Mouse (Mus musculus) brain, embryonic 14.5 days (tissue): ENCODE results near the gene Eif2b3. TPM values are rescaled to one million over a fixed set of nuclear protein-coding genes. Genes with fewer than 3 reads are reported as not detected.

Experiments
- DNase-seq: peaks from one replicate; pipeline ENCODE4 v3.0.0-alpha.2; 2011; ENCODE audit warnings: low read depth
- CTCF ChIP-seq: fragments of 200-500 bp; IDR thresholded peaks from 2 replicates; pipeline ENCODE4 v1.5.1; 2012; ENCODE audit warnings: inconsistent platforms, mild to moderate bottlenecking, moderate library complexity, borderline replicate concordance; ENCODE audit not compliant: insufficient read depth, insufficient read length; ENCODE audit errors: extremely low read depth
- POLR2A ChIP-seq: fragments of 200-500 bp; IDR thresholded peaks from 2 replicates; pipeline ENCODE4 v1.6.1; 2012; ENCODE audit warnings: mild to moderate bottlenecking, inconsistent platforms, borderline replicate concordance; ENCODE audit not compliant: poor library complexity, insufficient read depth, insufficient read length, severe bottlenecking; ENCODE audit errors: extremely low read depth
- polyA plus RNA-seq: library from polyadenylated mRNA; depleted of rRNA; stranded (reverse); fragments of >200 nt; gene quantifications from 2 replicates; pipeline ENCODE4 v1.2.3, GENCODE M21; 2012

Gene Eif2b3
- polyA plus RNA-seq, 1 experiment, result 24.6 TPM

GRCm38 (mm10) chr4:116999513-117000154 lies 19.6 kb upstream of the Eif2b3 start:
- TF ChIP-seq POLR2A (no peak), CTCF (no peak)
- no peak for DNase-seq

GRCm38 (mm10) chr4:117001957-117002356 lies 17.2 kb upstream of the Eif2b3 start:
- TF ChIP-seq POLR2A (no peak), CTCF (no peak)
- DNase-seq, result no peak

GRCm38 (mm10) chr4:117002543-117003521 lies 16.4 kb upstream of the Eif2b3 start:
- no peak for TF ChIP-seq POLR2A
- peak; percentile 84 for TF ChIP-seq CTCF
- peak; percentile 80 for DNase-seq

- TF ChIP-seq CTCF (no peak), POLR2A (no peak)
- no peak for DNase-seq
Measured at GRCm38 (mm10) chr4:117004649-117005048, 14.6 kb upstream of the Eif2b3 start.

GRCm38 (mm10) chr4:117005611-117006400 lies 13.4 kb upstream of the Eif2b3 start:
- TF ChIP-seq POLR2A (no peak), CTCF (no peak)

GRCm38 (mm10) chr4:117007058-117007457 lies 12.1 kb upstream of the Eif2b3 start:
- DNase-seq, result no peak
- TF ChIP-seq CTCF (no peak), POLR2A (no peak)

More at GRCm38 (mm10) chr4:117005611-117006400, 13.4 kb upstream of the Eif2b3 start:
- DNase-seq, result no peak

- no peak for DNase-seq
- TF ChIP-seq CTCF (no peak), POLR2A (no peak)
Measured at GRCm38 (mm10) chr4:117010231-117010630, 9.0 kb upstream of the Eif2b3 start.

- no peak for TF ChIP-seq CTCF
- no peak for TF ChIP-seq POLR2A
- DNase-seq, result no peak
Measured at GRCm38 (mm10) chr4:117013596-117013995, 5.6 kb upstream of the Eif2b3 start.

- DNase-seq, result no peak
- TF ChIP-seq POLR2A (no peak), CTCF (no peak)
Measured at GRCm38 (mm10) chr4:117014901-117015415, 4.2 kb upstream of the Eif2b3 start.

- DNase-seq, result no peak
- TF ChIP-seq CTCF, result no peak
- TF ChIP-seq POLR2A, result no peak
Measured at GRCm38 (mm10) chr4:117017738-117018137, 1.5 kb upstream of the Eif2b3 start.
